Mouse (Mus musculus) gastrocnemius, adult 18-20 months (tissue): ENCODE measurements around the gene Snrnp200. TPM values are rescaled to one million over a fixed set of nuclear protein-coding genes. Genes with fewer than 3 reads are reported as not detected.
"Not testable (repeated sequence)": the region's sequence is repeated elsewhere in the genome, so short reads cannot be mapped to it uniquely, and the experiment has no call there.

Source experiments
- DNase-seq: peaks from one replicate; pipeline ENCODE4 v3.0.0; 2021; ENCODE audit warnings: low spot score
- total RNA-seq, 2 experiments: library from RNA; stranded (reverse); gene quantifications; 2 replicates each; pipeline ENCODE4 v1.2.3; 2021

Snrnp200 gene
- total RNA-seq, 2 experiments from 2014 or later, result 47.2 TPM

- no peak for DNase-seq
These were observed 44.6 kb downstream of the Snrnp200 start for GRCm38 (mm10) chr2:127252787-127253186.

GRCm38 (mm10) chr2:127254604-127255134, 46.5 kb downstream of the Snrnp200 start:
- DNase-seq, result no peak

GRCm38 (mm10) chr2:127255294-127255693, 47.1 kb downstream of the Snrnp200 start:
- no peak for DNase-seq

DNA sequence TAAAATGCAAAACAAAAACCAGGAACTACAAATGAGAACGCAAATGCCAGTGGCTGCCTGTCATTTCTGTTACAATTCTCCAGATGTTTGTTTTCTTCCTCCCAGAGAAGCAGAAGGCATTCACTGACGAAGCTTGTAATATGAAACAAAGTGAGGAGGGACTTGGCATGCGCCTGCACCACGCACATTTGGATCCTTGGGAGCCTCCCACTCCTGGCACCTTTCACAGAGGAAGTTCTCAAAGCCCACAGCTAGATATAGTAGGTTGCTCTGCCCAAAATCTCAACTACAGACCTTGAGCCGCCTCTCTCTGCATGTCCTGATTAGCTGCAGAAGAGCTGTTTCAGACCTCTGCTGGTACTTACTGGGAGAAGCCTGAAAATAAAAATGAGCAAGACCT, 51.2 kb downstream of the Snrnp200 start:
- peak; percentile 30 for DNase-seq

- DNase-seq, result no peak
These were observed 54.3 kb downstream of the Snrnp200 start for GRCm38 (mm10) chr2:127262480-127262879.

DNA sequence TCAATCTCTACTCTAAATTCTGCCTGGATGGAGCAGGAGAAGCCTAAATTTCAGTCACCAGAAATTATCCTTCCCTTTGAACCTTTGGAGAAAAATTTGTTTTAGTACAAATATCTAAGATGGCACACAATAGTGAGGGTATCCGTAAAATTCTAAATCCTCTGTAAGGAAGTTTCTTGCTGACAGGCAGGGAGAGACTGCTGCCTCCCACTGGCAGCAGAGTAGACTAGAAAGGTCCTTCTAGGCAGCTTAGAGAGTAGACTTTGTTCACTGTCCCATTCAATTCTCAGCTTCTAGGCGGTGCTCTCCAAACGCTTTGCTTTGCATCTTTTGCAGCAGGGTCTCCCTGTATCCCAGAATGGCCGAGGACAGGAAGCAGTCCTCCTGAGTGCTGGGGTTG, 59.7 kb downstream of the Snrnp200 start:
- no peak for DNase-seq

- peak; percentile 98 for DNase-seq
These were observed 61.5 kb downstream of the Snrnp200 start, which contains the start of gene Stard7 for GRCm38 (mm10) chr2:127269491-127270299. Stard7 (plus strand) TSS chr2:127270218.

- DNase-seq, result peak; percentile 81
These were observed 62.3 kb downstream of the Snrnp200 start for GRCm38 (mm10) chr2:127270300-127271041.

- DNase-seq, result peak; percentile 44
These were observed 62.9 kb downstream of the Snrnp200 start for GRCm38 (mm10) chr2:127271042-127271515.

DNA sequence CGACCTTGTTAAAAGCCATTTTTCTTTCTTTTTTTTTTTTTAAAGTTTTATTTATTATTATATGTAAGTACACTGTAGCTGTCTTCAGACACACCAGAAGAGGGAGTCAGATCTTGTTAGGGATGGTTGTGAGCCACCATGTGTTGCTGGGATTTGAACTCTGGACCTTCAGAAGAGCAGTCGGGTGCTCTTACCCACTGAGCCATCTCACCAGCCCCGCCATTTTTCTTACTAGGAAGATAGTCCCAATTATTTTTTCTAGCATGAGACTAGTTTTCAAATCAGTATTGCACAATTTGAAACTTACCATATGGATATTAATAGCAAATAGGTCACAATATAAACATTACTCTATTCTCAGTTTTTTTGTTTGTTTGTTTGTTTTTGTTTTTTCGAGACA, 63.9 kb downstream of the Snrnp200 start:
- DNase-seq, result not testable (repeated sequence)

DNA sequence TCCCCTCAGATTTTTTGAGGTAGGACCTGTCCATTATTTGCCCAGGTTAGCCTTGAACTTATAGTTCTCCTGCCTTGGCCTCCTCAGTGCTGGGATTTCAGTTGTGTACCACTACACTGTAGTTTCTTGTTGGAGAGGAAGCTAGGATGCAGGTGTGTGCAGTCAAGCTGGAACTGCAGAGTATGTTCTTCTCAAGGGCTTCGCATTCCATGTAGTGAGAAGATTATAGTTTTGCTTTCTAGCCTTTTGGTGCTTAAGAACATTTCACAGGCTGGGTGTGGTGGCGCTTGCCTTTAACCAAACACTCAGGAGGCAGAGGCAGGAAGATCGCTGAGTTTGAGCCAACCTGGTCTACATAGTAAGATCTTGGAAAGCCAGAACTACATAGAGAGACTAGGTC, 64.6 kb downstream of the Snrnp200 start:
- no peak for DNase-seq

- peak; percentile 55 for DNase-seq
These were observed 66.4 kb downstream of the Snrnp200 start for GRCm38 (mm10) chr2:127274590-127274989.

GRCm38 (mm10) chr2:127275551-127276320, 67.5 kb downstream of the Snrnp200 start:
- DNase-seq, result no peak

DNA sequence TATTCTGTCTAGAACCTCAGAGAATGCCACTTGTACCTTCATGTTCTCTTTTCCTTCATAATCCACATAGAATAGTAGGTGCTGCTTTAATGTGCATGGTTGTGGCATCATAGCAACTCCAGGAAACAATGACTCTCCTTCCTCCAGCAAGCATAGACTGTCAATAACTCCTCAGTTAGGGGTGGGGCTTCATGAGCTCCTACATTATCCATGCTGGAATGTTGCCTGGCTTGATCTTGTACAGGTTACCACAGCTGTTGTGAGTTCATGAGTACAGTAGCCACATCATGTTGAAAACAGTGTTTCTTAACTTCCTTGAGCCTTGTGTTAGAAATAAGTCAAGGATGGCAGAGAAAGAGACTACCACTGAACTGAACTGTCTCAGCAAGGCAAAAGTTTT, 70.0 kb downstream of the Snrnp200 start:
- DNase-seq, result no peak

Other genes with a start within 250 kb of the Snrnp200 start
- 10 to 100 TPM in 1 of 2 experiments, 1 to 10 TPM in 1; 8.8 to 10.0 TPM for gene Ap4e1, start 199.7 kb upstream of the Snrnp200 start, total RNA-seq
- gene Blvra, start 137.7 kb upstream of the Snrnp200 start, total RNA-seq, result 10 to 100 TPM; 12.8 to 13.4 TPM
- gene Ncaph, start 74.4 kb upstream of the Snrnp200 start, total RNA-seq, result under 1 TPM; 0.50 to 0.66 TPM
- gene Itpripl1, start 64.9 kb upstream of the Snrnp200 start, total RNA-seq, result 1 to 10 TPM; 3.6 to 7.6 TPM
- under 1 TPM; 0.71 to 0.97 TPM for gene 1810024B03Rik, start 106 bp upstream of the Snrnp200 start, total RNA-seq
- gene Ciao1, start 39.4 kb downstream of the Snrnp200 start, total RNA-seq, result 10 to 100 TPM; 51.0 to 55.1 TPM
- 10 to 100 TPM; 22.2 to 28.1 TPM for gene Tmem127, start 39.5 kb downstream of the Snrnp200 start, total RNA-seq
- gene Stard7, start 61.8 kb downstream of the Snrnp200 start, total RNA-seq, result 100 to 1,000 TPM; 107 to 134 TPM
- gene Dusp2, start 127.8 kb downstream of the Snrnp200 start, total RNA-seq, result under 1 TPM; 0.37 to 1.00 TPM
- not detected for gene Astl, start 130.3 kb downstream of the Snrnp200 start, total RNA-seq
- under 1 TPM; 0.40 to 0.71 TPM for gene Adra2b, start 154.8 kb downstream of the Snrnp200 start, total RNA-seq
- not detected for gene Gpat2, start 216.8 kb downstream of the Snrnp200 start, total RNA-seq
- 10 to 100 TPM; 22.0 to 22.8 TPM for gene Fahd2a, start 236.2 kb downstream of the Snrnp200 start, total RNA-seq